Mouse (Mus musculus) limb, embryonic 12.5 days (tissue): ENCODE measurements at regions not wholly inside any gene's neighbourhood (a gene's known extent, or its start where the extent isn't known, plus 50 kb on each side); places are given as distances from the start of the nearest gene placed in this dataset.

Experiments used
- ATAC-seq: fragments of 200-750 bp; cut with Nextera tagmentation; 2 replicates; pipeline ENCODE4 v1.8.0; 2017; ENCODE audit warnings: low read depth, moderate TSS enrichment; ENCODE audit not compliant: insufficient number of reproducible peaks, insufficient read depth, low FRiP score, low TSS enrichment
- H3K27ac ChIP-seq: fragments of 300-500 bp; sonication (generic); 2 replicates; pipeline ENCODE4 v1.5.1; 2016; ENCODE audit warnings: mild to moderate bottlenecking, moderate library complexity
- H3K27me3 ChIP-seq: fragments of 300-500 bp; sonication (generic); 2 replicates; pipeline ENCODE4 v1.6.1; 2016; ENCODE audit warnings: mild to moderate bottlenecking, moderate library complexity
- H3K36me3 ChIP-seq: fragments of 300-500 bp; sonication (generic); 2 replicates; pipeline ENCODE4 v1.6.1; 2016; ENCODE audit warnings: mild to moderate bottlenecking, moderate library complexity
- H3K4me1 ChIP-seq: fragments of 300-500 bp; sonication (generic); replicated peaks from 2 replicates; pipeline ENCODE4 v1.6.1; 2016
- H3K4me2 ChIP-seq: fragments of 300-500 bp; sonication (generic); 2 replicates; pipeline ENCODE4 v1.6.1; 2016; ENCODE audit warnings: mild to moderate bottlenecking, moderate library complexity
- H3K4me3 ChIP-seq: fragments of 300-500 bp; sonication (generic); replicated peaks from 2 replicates; pipeline ENCODE4 v1.5.1; 2016; ENCODE audit warnings: mild to moderate bottlenecking
- H3K9ac ChIP-seq: fragments of 300-500 bp; sonication (generic); replicated peaks from 2 replicates; pipeline ENCODE4 v1.6.1; 2016; ENCODE audit warnings: mild to moderate bottlenecking, moderate library complexity
- H3K9me3 ChIP-seq: fragments of 300-500 bp; sonication (generic); 2 replicates; pipeline ENCODE4 v1.6.1; 2016; ENCODE audit warnings: mild to moderate bottlenecking, moderate library complexity
- WGBS: fragments of 180-500 bp; shearing (Covaris S2); methylation state at CpG from one replicate; pipeline ENCODE4 v1.1.7; 2016; 5-methylcytosine and 5-hydroxymethylcytosine counted together

GRCm38 (mm10) chr3:129386522-129386921, 54.0 kb upstream of the Enpep start:
- Histone ChIP-seq H3K9ac (no peak overlapping the region), H3K27ac (no peak overlapping the region), H3K36me3 (no peaks in the 10 kb centered on the region), H3K4me2 (no peak overlapping the region), H3K27me3 (no peaks in the 10 kb centered on the region), H3K9me3 (no peaks in the 10 kb centered on the region), H3K4me1 (peaks cover 4% of the 10 kb centered on the region; the same call in 1 of the 2 replicates), H3K4me3 (no peak overlapping the region)
- ATAC-seq, result no peak
- 43% methylated on average over 7 of the region's 7 CpGs for WGBS

GRCm38 (mm10) chr3:129390506-129390905, 58.0 kb upstream of the Enpep start:
- no peak overlapping the region for H3K9ac ChIP-seq
- no peak overlapping the region for H3K27ac ChIP-seq
- 88% methylated on average over 11 of the region's 11 CpGs for WGBS
- no peaks in the 10 kb centered on the region for H3K36me3 ChIP-seq
- no peak for ATAC-seq
- H3K9me3 ChIP-seq, result peaks cover 3% of the 10 kb centered on the region; the same call in 1 of the 2 replicates
- peaks cover 4% of the 10 kb centered on the region; the same call in 1 of the 2 replicates for H3K4me1 ChIP-seq
- no peaks in the 10 kb centered on the region for H3K27me3 ChIP-seq
- H3K4me2 ChIP-seq, result no peak overlapping the region
- H3K4me3 ChIP-seq, result no peak overlapping the region

GRCm38 (mm10) chr3:129391888-129392813, 59.6 kb upstream of the Enpep start:
- ATAC-seq, result no peak; the same call in 1 of the 2 replicates
- Histone ChIP-seq H3K9me3 (peaks cover 3% of the 10 kb centered on the region; the same call in 1 of the 2 replicates), H3K27ac (no peak overlapping the region), H3K4me2 (no peak overlapping the region), H3K9ac (no peak overlapping the region), H3K27me3 (no peaks in the 10 kb centered on the region), H3K4me1 (peaks cover 4% of the 10 kb centered on the region; the same call in 1 of the 2 replicates), H3K4me3 (no peak overlapping the region), H3K36me3 (no peaks in the 10 kb centered on the region)
- 53% methylated on average over 14 of the region's 14 CpGs for WGBS

GRCm38 (mm10) chr3:129392814-129393804, 60.6 kb upstream of the Enpep start:
- H3K4me2 ChIP-seq, result no peak overlapping the region
- no peaks in the 10 kb centered on the region for H3K36me3 ChIP-seq
- 82% methylated on average over 22 of the region's 23 CpGs for WGBS
- H3K9ac ChIP-seq, result no peak overlapping the region
- no peak overlapping the region for H3K27ac ChIP-seq
- peaks cover 3% of the 10 kb centered on the region; the same call in 1 of the 2 replicates for H3K9me3 ChIP-seq
- no peaks in the 10 kb centered on the region for H3K27me3 ChIP-seq
- no peak overlapping the region for H3K4me3 ChIP-seq
- peaks cover 4% of the 10 kb centered on the region; the same call in 1 of the 2 replicates for H3K4me1 ChIP-seq
- no peak for ATAC-seq

- Histone ChIP-seq H3K27ac (no peak overlapping the region), H3K4me2 (no peak overlapping the region), H3K9ac (no peak overlapping the region), H3K9me3 (peaks cover 3% of the 10 kb centered on the region; the same call in 1 of the 2 replicates), H3K36me3 (no peaks in the 10 kb centered on the region), H3K4me3 (no peak overlapping the region), H3K4me1 (no peaks in the 10 kb centered on the region), H3K27me3 (no peaks in the 10 kb centered on the region)
- no peak for ATAC-seq
- 55% methylated on average over 4 of the region's 4 CpGs for WGBS
Measured at GRCm38 (mm10) chr3:129397481-129397880, 65.0 kb upstream of the Enpep start.

- no peak overlapping the region for H3K4me3 ChIP-seq
- no peak overlapping the region for H3K27ac ChIP-seq
- H3K4me1 ChIP-seq, result no peaks in the 10 kb centered on the region
- H3K36me3 ChIP-seq, result no peaks in the 10 kb centered on the region
- ATAC-seq, result no peak
- H3K9ac ChIP-seq, result no peak overlapping the region
- no peaks in the 10 kb centered on the region for H3K9me3 ChIP-seq
- no peak overlapping the region for H3K4me2 ChIP-seq
- 75% methylated on average over 12 of the region's 12 CpGs for WGBS
- no peaks in the 10 kb centered on the region for H3K27me3 ChIP-seq
Measured at GRCm38 (mm10) chr3:129400092-129400924, 67.8 kb upstream of the Enpep start.

- 84% methylated on average over 13 of the region's 13 CpGs for WGBS
- Histone ChIP-seq H3K4me3 (no peak overlapping the region), H3K27me3 (no peaks in the 10 kb centered on the region), H3K9me3 (no peaks in the 10 kb centered on the region), H3K4me1 (peaks cover 7% of the 10 kb centered on the region), H3K27ac (no peak overlapping the region), H3K36me3 (no peaks in the 10 kb centered on the region), H3K9ac (no peak overlapping the region), H3K4me2 (no peak overlapping the region)
- ATAC-seq, result no peak
Measured at GRCm38 (mm10) chr3:129411389-129412054, 79.0 kb upstream of the Enpep start.

GRCm38 (mm10) chr3:129412126-129412960, 79.8 kb upstream of the Enpep start:
- Histone ChIP-seq H3K27ac (peak overlapping the region; percentile 12; the same call in 1 of the 2 replicates), H3K4me2 (no peak overlapping the region), H3K27me3 (no peaks in the 10 kb centered on the region), H3K4me3 (no peak overlapping the region), H3K9ac (no peak overlapping the region), H3K36me3 (no peaks in the 10 kb centered on the region), H3K4me1 (peaks cover 7% of the 10 kb centered on the region), H3K9me3 (no peaks in the 10 kb centered on the region)
- no peak for ATAC-seq
- 38% methylated on average over 11 of the region's 11 CpGs for WGBS

GRCm38 (mm10) chr3:129412961-129413246, 80.4 kb upstream of the Enpep start:
- H3K36me3 ChIP-seq, result no peaks in the 10 kb centered on the region
- H3K9ac ChIP-seq, result no peak overlapping the region
- H3K9me3 ChIP-seq, result no peaks in the 10 kb centered on the region
- no peak overlapping the region for H3K4me3 ChIP-seq
- H3K27me3 ChIP-seq, result no peaks in the 10 kb centered on the region
- H3K4me1 ChIP-seq, result peaks cover 7% of the 10 kb centered on the region
- H3K4me2 ChIP-seq, result no peak overlapping the region
- no peak for ATAC-seq
- peak overlapping the region; percentile 12; the same call in 1 of the 2 replicates for H3K27ac ChIP-seq
- WGBS, result 78% methylated on average over 8 of the region's 8 CpGs
